Mouse (Mus musculus) frontal cortex, adult (tissue): ENCODE data around the gene Cpt1b.
A peak's percentile ranks its signal among the peaks of the same experiment; 100 is the strongest.

Experiments used
- ATAC-seq: cut with Nextera tagmentation; 2 replicates; pipeline ENCODE4 v1.9.2; 2017; ENCODE audit warnings: mild to moderate bottlenecking, moderate library complexity, mixed read lengths; ENCODE audit not compliant: low TSS enrichment

Gene Cpt1b

DNA sequence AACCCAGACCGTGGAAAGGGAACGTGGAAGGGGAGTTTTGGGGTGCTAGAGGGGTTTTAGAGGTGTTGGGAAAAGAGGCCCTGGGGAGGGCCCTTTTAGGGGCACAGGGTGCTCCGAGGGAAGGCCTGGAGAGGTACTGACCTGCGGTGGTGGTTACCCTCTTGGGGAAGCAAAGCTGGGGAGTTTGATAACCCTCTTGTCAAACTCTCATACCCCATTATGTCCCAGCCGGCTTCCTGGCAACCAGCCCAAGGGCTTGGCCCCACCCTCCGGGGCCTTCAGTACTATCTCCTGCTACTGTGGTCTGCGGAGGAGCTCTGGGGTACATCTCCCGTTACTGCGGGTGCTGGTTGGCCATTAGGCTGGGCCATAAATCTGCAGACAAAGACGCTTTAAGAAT lies 46.2 kb downstream of the Cpt1b start:
- ATAC-seq = no peak

DNA sequence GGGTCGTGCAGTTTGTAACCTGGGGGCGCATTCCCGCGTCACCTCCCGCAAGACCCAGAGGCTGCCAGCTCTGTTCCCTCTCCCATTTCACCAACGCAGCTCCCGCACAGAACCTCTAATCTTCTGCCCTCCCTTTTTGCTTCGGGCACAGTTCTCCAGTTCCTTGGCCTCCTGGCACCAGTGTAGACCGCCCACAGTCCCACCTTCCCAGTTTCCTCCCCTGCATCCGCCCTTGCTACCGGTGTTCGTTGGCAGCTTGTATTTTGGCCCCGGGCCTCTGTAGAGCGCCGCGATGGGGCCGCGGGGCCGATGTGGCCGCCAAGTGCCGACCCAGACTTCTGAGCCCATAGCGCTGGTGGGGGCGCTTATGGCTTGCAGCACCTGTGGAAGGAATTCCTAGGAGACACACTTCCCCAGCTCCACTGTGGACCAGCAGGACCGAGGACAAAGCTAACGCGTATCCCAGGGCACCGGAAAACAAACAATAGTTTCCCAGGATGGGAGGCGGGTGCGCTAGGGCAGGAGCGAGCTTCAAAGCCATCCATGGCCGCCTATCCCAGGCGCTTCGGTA lies 46.7 kb downstream of the Cpt1b start, which contains the start of gene Odf3b:
Gene Odf3b, minus strand, starts transcription at position 452 of the 571 bp plus-strand sequence.
- peak; percentile 40 for ATAC-seq

DNA sequence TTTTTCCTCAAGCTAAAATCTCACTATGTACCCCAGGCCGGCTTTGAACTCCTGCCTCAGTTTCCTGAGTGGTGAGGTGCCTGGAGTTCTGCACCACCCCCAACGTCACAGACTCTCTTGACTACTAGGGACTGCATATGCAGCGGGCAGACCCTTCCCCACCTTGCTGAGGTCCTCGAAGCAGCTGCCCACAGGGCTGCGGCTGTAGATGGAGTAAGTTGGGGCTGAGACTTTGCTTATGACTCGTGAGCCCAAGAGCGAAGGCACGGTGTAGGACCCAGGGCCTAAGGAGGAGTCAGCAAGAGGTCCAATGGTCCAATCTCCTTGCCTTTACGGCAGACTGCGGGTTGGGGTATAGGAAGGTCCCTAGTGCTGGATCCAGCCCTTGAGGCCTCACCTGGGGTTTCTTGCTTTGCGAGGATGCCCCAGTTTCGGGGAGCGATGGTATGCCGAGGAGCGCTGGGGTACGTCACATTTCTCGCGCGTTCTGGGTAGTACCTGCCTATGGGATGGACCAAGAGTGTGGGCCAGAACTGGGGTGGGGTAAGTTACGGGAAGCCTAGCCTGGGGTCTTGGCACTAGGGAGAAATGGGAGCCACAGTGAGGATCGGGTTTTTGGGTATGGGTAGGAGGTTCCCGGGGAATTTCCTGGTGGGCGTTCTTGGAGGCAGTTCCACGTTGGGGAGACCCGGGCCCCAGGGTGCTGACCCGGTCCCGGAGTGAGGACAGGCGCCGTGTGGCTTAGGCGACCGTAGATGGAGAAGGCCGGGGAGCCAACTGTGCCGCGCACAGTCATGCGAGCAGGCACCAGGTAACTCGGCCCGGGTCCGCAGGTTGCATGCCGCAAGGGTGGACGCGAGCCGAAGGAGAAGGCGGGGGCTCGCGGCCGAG lies 47.5 kb downstream of the Cpt1b start:
- no peak for ATAC-seq

DNA sequence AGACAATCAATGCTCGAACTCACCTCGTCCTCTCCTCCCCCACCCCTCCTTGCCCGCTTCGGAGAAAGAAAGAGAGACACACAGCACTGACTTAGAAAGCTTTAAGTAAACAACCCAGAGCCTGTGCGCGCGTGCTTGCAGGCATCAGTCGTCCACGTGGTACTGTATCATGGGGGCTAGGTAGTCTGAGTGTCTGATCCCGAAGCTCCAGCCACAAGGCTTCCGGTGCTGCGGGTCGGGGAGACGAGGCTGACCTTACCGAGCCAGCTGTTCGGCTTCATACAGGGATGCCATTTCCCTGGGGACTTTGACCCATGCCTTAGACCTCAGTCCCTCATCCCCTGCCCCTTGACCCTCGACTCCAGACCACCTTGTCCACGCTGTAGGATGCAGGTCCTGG lies 48.3 kb downstream of the Cpt1b start:
- no peak for ATAC-seq

DNA sequence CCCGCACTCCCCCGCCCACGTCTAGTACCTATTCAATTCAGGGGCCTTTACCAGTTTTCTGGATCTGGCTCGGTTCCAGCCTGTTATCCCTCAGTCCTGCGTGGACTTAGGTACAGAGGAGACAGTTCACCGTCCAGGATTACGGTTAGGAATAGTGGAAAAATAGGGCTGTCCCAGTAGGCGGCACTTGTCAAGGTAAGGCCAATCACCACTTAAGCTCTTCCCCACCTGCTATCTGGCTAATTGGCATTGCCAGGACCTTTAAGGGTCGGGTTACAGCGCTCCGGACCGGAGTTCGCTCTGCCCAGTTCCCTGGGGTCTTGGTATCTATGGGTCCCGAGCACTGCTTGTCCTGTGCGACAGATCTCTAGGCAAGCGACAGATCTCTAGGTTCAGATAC lies 48.7 kb downstream of the Cpt1b start, which contains the start of gene Tymp:
Gene Tymp, minus strand, starts transcription at position 83 of the 400 bp plus-strand sequence.
- ATAC-seq = no peak

DNA sequence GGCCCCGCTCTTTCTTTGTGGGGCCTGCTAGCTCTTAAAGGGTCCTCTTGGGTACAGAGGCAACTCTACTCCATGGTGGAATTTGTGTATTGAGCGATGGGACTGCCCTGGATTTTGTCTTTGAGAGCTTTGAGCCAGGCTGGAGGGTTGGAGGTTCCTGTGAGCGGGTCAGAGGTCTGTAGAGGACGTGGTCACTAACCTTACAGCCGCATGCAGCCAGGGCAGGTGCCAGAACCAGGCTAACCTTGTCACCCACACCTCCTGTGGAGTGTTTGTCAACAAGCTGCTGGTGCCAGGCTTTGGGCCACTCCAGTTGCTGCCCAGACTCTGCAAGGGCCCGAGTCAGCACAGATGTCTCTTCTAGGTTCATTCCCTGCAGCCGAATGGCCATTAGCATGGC lies 49.6 kb downstream of the Cpt1b start:
- ATAC-seq = no peak

DNA sequence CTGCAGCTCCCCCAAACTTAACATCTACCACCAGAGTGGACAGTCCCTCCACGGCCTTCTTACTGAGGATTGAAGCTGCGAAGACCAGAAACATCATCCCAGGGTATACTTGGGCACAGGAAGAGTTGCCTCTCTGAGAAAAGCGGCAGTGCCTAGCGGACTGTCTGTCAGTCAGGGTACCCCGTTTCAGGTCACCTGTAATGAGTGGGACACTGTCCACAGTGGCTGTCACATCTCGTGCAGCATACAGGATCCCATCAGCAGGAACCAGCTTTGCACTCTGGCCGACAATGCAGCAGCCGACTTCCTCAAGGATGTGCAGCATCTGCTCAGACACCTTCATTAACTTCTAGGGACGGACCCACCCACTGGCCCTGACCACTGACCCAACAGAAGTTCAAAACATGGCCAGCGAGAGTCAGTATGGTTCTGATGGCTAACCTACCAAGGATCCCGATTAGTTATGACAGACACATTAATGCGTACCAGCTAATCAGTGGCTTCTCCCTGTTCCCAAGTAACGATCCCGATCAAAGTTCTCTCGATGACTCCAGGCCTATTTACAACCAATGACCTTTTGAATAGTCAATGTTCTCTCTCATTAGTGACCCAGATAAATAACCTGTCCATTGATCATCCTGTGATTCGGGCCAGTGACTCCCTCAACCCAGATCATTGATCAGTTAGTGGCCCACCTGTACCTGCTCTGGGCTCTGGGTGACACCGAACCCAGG lies 50.7 kb downstream of the Cpt1b start:
- no peak for ATAC-seq

DNA sequence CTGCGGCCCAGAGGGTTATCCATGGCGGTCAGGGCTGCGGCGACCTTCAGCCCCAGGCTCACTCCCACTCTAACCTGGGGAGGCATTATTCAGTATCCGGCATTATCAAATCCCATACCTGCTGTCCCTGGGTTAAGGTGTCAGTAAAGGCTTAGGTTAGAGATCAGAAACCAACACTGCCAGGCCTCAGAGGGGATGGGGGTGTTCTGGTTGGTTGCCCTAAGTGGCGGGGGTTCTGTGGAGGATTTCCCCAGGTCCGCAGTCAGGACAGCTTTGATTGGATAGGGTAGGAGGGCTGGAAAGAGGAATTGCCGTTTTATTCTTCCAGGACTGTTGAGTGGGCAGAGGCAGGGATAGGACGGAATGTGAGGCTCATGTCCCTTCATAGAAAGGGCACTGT lies 51.3 kb downstream of the Cpt1b start:
- ATAC-seq = no peak

DNA sequence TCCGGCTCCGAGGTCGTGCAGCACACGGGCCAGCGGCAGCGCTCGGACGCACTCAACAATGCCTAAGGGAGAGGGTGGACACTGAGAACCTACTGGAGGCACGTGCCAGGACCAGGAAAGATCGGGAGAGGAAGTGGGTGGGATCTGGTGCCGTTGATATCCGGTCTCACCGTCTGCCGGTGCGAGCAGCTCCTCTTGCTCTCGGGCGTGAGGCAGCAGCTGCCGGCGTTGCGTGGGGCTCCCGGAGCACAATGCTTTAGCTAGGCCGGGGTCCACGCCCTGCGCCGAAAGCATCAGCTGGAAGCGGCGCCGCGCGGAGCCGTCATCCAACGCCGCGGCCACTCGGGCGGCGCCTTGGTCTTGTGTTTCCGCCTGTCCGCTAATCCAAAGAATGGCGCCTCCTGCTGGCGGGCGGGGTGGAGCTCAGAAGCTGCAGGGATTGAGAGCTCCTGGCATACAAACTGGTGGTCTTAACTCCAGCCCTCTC lies 51.9 kb downstream of the Cpt1b start, which contains the start of gene Sco2:
Gene Sco2, minus strand, starts transcription at position 85 of the 487 bp plus-strand sequence.
- ATAC-seq = peak; percentile 66

DNA sequence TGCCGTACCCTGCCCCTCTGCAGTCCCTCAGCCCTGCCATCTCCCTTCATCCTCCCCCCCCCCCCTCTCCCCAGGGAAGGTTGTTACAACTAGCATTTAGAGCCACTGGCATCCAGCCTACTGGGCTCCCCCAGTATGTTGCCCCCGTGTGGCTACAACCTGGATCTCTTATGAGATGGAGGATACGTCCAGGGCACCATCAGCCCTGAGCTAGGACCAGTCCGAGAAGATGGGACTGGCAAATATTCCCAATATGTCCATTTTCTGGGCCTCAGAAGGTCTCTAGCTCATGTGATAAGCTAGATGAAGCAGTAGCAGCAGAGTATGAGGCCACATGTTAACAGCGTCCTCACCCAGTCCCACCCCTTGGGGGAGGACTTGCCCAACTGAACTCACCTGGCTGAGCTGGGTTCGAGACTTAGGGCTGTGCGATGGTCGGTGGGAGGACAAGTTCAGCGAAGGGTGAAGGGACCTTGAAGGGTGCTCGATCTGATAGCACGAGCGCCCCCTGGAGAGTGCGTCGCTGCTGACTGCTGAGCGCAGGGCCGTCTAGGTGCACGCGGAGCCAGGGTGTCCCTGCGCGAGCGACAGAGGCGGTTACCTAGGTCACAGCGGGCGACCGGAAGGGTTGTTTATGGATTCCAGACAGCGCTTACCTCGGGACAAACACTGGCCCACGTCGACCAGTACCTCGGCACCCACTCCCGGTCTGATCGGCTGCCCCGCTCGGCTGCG lies 52.5 kb downstream of the Cpt1b start:
- peak; percentile 71 for ATAC-seq

DNA sequence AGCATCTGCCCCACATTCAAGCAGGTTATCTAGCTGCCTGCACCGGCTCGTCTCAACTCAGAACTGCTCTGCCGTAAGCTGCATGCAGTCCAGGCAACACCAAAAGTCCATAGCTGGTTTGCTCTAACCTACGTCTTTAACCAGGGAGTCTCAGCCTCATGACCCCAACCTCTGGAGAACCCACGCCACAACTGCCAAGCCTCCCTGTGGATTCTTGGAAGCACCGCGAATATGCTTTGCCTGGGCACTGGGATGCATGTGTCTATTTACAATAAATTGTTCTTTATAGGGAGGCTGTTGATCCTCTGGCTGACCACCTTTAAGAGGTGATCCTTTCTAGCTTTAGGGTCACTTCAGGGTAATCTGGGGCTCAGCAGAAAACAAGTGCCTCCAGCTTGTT lies 53.1 kb downstream of the Cpt1b start:
- ATAC-seq = no peak

DNA sequence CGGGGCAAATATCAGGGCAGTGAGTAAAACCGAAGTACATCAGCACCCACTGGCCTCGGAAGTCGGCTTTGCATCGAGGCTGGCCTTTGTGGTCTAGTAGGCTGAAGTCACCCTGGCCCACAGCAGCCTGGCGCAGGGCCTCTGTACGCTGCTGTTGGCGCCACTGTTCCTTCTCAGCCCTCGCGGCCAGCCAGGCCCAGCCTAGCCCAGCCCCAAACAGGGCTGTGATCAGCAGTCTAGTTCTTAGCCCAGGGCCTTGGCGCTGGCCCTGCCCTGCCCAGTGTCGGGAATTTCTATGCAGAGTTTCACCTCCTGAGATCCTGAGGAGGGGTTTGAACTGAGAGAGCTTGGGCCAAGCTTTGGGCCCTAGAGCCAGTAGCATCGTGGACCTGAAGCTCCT lies 53.6 kb downstream of the Cpt1b start:
- ATAC-seq = no peak
